Mouse (Mus musculus): Measurements from ENCODE around the gene Gm20431. TPM values are rescaled to one million over a fixed set of nuclear protein-coding genes. Genes with fewer than 3 reads are reported as not detected.
"Not testable (repeated sequence)": the region's sequence is repeated elsewhere in the genome, so short reads cannot be mapped to it uniquely, and the experiment has no call there.

Gm20431 gene
- polyA plus RNA-seq, 1 experiment from 2014 or later = 1.8 TPM

- no peak for ATAC-seq
- Histone ChIP-seq H3K4me1 (peaks cover 86% of the 10 kb centered on the region), H3K27ac (peak overlapping the region; percentile 67; the same call in 1 of the 2 replicates), H3K27me3 (replicated peaks) (no peaks in the 10 kb centered on the region), H3K9ac (no peak overlapping the region), H3K9me3 (replicated peaks) (no peaks in the 10 kb centered on the region), H3K4me3 (no peak overlapping the region), H3K36me3 (peaks cover 89% of the 10 kb centered on the region), H3K4me2 (no peak overlapping the region)
- WGBS (ENCODE audit: insufficient replicate concordance) = 87% methylated on average over 5 of the region's 6 CpGs
Observed at GRCm38 (mm10) chr2:167624368-167625075, 36.8 kb downstream of the Gm20431 start.

DNA sequence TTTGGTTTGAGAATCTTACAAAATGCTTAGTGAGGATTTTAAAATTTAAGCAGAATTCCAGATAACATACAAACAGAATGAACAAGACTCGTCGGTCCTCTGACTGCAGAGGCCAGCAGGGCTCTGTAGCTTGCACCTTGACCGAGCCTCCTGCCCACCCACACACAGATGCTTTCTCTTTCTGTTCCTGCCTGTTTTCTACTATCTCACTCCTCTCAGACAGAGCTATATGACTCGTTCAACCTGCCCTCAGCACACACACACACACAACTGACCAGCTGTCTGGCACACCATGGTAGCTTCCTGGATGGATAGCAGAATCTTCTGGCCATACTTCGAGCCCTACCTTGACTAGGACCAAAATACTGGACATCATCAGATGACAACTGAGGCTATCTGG lies 38.3 kb downstream of the Gm20431 start:
- Histone ChIP-seq H3K9me3 (replicated peaks) (no peaks in the 10 kb centered on the region), H3K4me3 (no peak overlapping the region), H3K27ac (peak overlapping the region; percentile 71), H3K4me1 (peaks cover 76% of the 10 kb centered on the region), H3K27me3 (replicated peaks) (no peaks in the 10 kb centered on the region), H3K4me2 (0 out of 2 replicates have a peak overlapping the region, but pooled peaks have one; percentile 4), H3K36me3 (peaks cover 88% of the 10 kb centered on the region), H3K9ac (no peak overlapping the region; the same call in 1 of the 2 replicates)
- WGBS (ENCODE audit: insufficient replicate concordance) = 56% methylated on average over 5 of the region's 5 CpGs
- no peak for ATAC-seq

GRCm38 (mm10) chr2:167622352-167622751 lies 38.9 kb downstream of the Gm20431 start:
- H3K9me3 ChIP-seq (replicated peaks) = no peaks in the 10 kb centered on the region
- no peak overlapping the region for H3K4me2 ChIP-seq
- no peaks in the 10 kb centered on the region for H3K27me3 ChIP-seq (replicated peaks)
- 87% methylated on average over 13 of the region's 13 CpGs for WGBS (ENCODE audit: insufficient replicate concordance)
- H3K4me3 ChIP-seq = no peak overlapping the region
- no peak for ATAC-seq
- peak overlapping the region; percentile 12; the same call in 1 of the 2 replicates for H3K9ac ChIP-seq
- peak overlapping the region; percentile 71 for H3K27ac ChIP-seq
- H3K36me3 ChIP-seq = peaks cover 88% of the 10 kb centered on the region
- peaks cover 70% of the 10 kb centered on the region for H3K4me1 ChIP-seq

- WGBS (ENCODE audit: insufficient replicate concordance) = 86% methylated on average over 9 of the region's 9 CpGs
- peak overlapping the region; percentile 66 for H3K27ac ChIP-seq
Observed at GRCm38 (mm10) chr2:167621255-167622087, 39.8 kb downstream of the Gm20431 start.

GRCm38 (mm10) chr2:167617472-167617871 lies 43.8 kb downstream of the Gm20431 start:
- no peak for ATAC-seq
- H3K4me1 ChIP-seq = peaks cover 33% of the 10 kb centered on the region
- WGBS (ENCODE audit: insufficient replicate concordance) = 71% methylated on average over 4 of the region's 4 CpGs
- H3K4me2 ChIP-seq = no peak overlapping the region
- H3K9ac ChIP-seq = no peak overlapping the region
- peaks cover 95% of the 10 kb centered on the region for H3K36me3 ChIP-seq
- H3K9me3 ChIP-seq (replicated peaks) = peaks cover 11% of the 10 kb centered on the region; the same call in 1 of the 2 replicates
- no peak overlapping the region for H3K4me3 ChIP-seq
- no peak overlapping the region for H3K27ac ChIP-seq
- H3K27me3 ChIP-seq (replicated peaks) = no peaks in the 10 kb centered on the region

More at GRCm38 (mm10) chr2:167621255-167622087, 39.8 kb downstream of the Gm20431 start:
- Histone ChIP-seq H3K36me3 (peaks cover 90% of the 10 kb centered on the region), H3K4me2 (0 out of 2 replicates have a peak overlapping the region, but pooled peaks have one; percentile 13), H3K9me3 (replicated peaks) (no peaks in the 10 kb centered on the region), H3K4me3 (no peak overlapping the region), H3K9ac (peak overlapping the region; percentile 10), H3K27me3 (replicated peaks) (no peaks in the 10 kb centered on the region), H3K4me1 (peaks cover 62% of the 10 kb centered on the region)
- peak; percentile 21; the same call in 1 of the 2 replicates for ATAC-seq

DNA sequence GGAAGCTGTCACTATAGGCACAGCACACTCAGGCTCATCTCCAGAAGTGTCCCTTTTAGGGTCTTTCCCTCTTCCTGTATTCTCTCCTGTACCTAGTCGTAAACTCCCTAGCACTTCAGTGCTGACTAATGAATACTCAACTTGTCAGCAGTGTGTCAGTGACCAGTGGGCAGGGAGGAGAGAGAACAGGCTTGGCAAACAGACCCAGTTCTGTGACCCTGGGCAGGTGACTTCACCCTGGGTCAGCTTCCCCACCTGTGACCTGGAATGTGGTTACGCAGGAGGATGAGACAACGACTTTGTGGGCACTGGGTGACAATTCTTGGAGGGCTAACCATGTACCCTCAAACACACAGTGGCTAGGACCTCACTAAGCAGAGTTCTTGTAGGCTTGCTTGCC lies 44.3 kb downstream of the Gm20431 start:
- Histone ChIP-seq H3K4me2 (no peak overlapping the region), H3K27me3 (replicated peaks) (no peaks in the 10 kb centered on the region), H3K36me3 (peaks cover 95% of the 10 kb centered on the region), H3K4me1 (peaks cover 33% of the 10 kb centered on the region), H3K4me3 (no peak overlapping the region), H3K27ac (no peak overlapping the region), H3K9ac (no peak overlapping the region), H3K9me3 (replicated peaks) (peaks cover 11% of the 10 kb centered on the region; the same call in 1 of the 2 replicates)
- WGBS (ENCODE audit: insufficient replicate concordance) = 88% methylated on average over 3 of the region's 3 CpGs
- ATAC-seq = no peak

DNA sequence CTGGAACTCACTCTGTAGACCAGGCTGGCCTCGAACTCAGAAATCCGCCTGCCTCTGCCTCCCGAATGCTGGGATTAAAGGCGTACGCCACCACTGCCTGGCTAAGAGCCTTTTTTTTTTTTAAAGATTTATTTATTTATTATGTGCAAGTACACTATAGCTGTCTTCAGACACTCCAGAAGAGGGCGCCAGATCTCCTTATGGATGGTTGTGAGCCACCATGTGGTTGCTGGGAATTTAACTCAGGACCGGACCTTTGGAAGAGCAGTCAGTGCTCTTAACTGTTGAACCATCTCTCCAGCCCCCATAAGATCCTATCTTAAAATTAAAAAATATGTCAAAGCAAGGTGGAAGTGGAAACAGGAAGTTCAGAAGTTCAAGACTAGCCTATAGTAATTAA lies 48.0 kb downstream of the Gm20431 start:
- not testable (repeated sequence) for H3K4me2 ChIP-seq; H3K27ac ChIP-seq; H3K27me3 ChIP-seq (replicated peaks); H3K9ac ChIP-seq; ATAC-seq; H3K4me3 ChIP-seq
- WGBS (ENCODE audit: insufficient replicate concordance) = 96% methylated on average over 7 of the region's 7 CpGs
- Histone ChIP-seq H3K9me3 (replicated peaks) (peaks cover 11% of the 10 kb centered on the region; the same call in 1 of the 2 replicates), H3K36me3 (peaks cover 94% of the 10 kb centered on the region), H3K4me1 (peaks cover 21% of the 10 kb centered on the region)

DNA sequence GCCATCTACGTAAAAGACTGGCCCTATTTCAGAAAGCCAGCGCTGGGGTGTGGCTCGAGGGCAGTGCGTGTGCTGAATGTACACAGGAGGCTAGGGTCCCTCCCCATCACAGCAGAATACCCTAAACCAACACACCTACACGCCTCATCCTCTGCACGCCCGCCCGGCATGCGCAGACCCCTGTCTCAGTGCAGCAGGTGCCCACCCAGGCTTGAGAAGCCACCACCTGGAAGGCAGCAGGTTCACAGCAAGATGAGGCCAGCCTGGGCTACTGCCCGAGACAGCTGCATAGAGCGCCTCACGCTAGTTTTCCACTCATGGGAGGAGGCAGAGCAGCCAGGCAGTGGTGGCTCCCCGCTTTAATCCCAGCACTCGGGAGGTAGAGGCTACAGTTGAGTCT lies 49.2 kb downstream of the Gm20431 start:
- 91% methylated on average over 14 of the region's 14 CpGs for WGBS (ENCODE audit: insufficient replicate concordance)
- H3K9me3 ChIP-seq (replicated peaks) = peaks cover 11% of the 10 kb centered on the region; the same call in 1 of the 2 replicates
- peaks cover 23% of the 10 kb centered on the region for H3K4me1 ChIP-seq
- ATAC-seq = no peak
- no peak overlapping the region for H3K9ac ChIP-seq
- H3K27me3 ChIP-seq (replicated peaks) = no peaks in the 10 kb centered on the region
- H3K4me2 ChIP-seq = no peak overlapping the region
- no peak overlapping the region; the same call in 1 of the 2 replicates for H3K27ac ChIP-seq
- no peak overlapping the region for H3K4me3 ChIP-seq
- peaks cover 88% of the 10 kb centered on the region for H3K36me3 ChIP-seq

- peaks cover 11% of the 10 kb centered on the region; the same call in 1 of the 2 replicates for H3K9me3 ChIP-seq (replicated peaks)
- 59% methylated on average over 10 of the region's 10 CpGs for WGBS (ENCODE audit: insufficient replicate concordance)
- H3K9ac ChIP-seq = no peak overlapping the region
- peak; percentile 60 for ATAC-seq
- peaks cover 27% of the 10 kb centered on the region for H3K4me1 ChIP-seq
- H3K36me3 ChIP-seq = peaks cover 88% of the 10 kb centered on the region
- H3K27ac ChIP-seq = no peak overlapping the region
- no peak overlapping the region for H3K4me3 ChIP-seq
- H3K27me3 ChIP-seq (replicated peaks) = no peaks in the 10 kb centered on the region
- H3K4me2 ChIP-seq = no peak overlapping the region
Observed at GRCm38 (mm10) chr2:167611287-167611686, 50.0 kb downstream of the Gm20431 start.

GRCm38 (mm10) chr2:167606745-167607123 lies 54.6 kb downstream of the Gm20431 start:
- no peak for ATAC-seq
- Histone ChIP-seq H3K36me3 (peaks cover 47% of the 10 kb centered on the region), H3K4me1 (peaks cover 23% of the 10 kb centered on the region), H3K27ac (peak overlapping the region; percentile 48; the same call in 1 of the 2 replicates), H3K9me3 (replicated peaks) (no peaks in the 10 kb centered on the region), H3K4me3 (no peak overlapping the region), H3K9ac (no peak overlapping the region), H3K27me3 (replicated peaks) (peaks cover 18% of the 10 kb centered on the region), H3K4me2 (no peak overlapping the region)
- 87% methylated on average over 4 of the region's 4 CpGs for WGBS (ENCODE audit: insufficient replicate concordance)

DNA sequence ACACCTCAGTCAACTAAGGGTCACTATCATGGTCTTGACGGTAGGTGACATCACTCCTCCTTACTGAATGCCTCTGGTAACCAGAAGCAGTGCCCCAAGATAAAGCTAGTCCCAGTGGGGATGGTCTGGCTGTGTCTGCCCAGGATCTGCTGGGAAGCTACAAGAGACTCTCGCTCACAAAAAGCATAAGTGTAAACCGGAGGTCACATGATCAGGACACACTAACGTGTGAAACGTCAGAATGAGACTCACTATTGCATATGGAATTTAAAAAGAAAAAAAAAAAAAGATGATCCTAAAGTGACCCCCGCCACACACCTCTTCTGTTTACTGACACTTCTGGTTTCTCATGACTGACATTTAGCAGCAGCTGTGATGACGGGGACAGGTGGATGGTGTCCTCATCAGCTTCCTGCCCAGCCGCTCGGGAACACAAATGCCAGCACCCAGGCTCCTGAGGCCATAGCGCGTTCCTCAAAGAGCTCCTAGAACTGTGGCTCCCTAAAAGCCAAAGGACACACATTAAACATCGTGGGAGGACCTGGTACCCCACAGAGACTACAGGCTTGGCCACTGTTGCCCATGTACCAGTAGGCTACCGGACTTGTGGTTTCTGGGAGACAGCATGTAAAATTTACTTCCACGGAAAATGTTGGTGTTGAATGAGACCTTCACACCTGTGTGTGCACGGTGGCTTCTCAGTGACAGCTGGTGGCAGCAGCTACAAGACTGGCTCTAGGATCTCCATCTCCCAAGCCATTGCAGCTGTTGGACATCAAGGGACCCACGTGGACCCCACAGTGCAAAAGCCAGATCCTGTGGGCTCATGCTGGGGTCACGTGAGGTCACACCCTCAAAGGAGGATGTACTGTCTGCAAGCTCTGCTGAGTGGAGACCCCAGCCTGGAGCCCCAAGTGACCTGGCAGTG lies 55.2 kb downstream of the Gm20431 start:
- Histone ChIP-seq H3K4me1 (peaks cover 17% of the 10 kb centered on the region), H3K36me3 (peaks cover 40% of the 10 kb centered on the region), H3K4me2 (no peak overlapping the region), H3K9ac (no peak overlapping the region), H3K4me3 (no peak overlapping the region), H3K9me3 (replicated peaks) (no peaks in the 10 kb centered on the region), H3K27me3 (replicated peaks) (peaks cover 21% of the 10 kb centered on the region), H3K27ac (peak overlapping the region; percentile 48; the same call in 1 of the 2 replicates)
- ATAC-seq = peak; percentile 16; the same call in 1 of the 2 replicates
- WGBS (ENCODE audit: insufficient replicate concordance) = 69% methylated on average over 17 of the region's 17 CpGs
